Mouse (Mus musculus) embryonic facial prominence, embryonic 14.5 days (tissue): ENCODE results near the gene 2810408A11Rik. TPM values are rescaled to one million over a fixed set of nuclear protein-coding genes. Genes with fewer than 3 reads are reported as not detected.

Experiments used
- ATAC-seq: fragments of 200-750 bp; cut with Nextera tagmentation; 2 replicates; pipeline ENCODE4 v1.8.0; 2017; ENCODE audit warnings: low read depth, moderate number of reproducible peaks, moderate TSS enrichment
- DNase-seq: peaks from one replicate; pipeline ENCODE4 v3.0.0-alpha.2; 2015; ENCODE audit warnings: low spot score
- H3K27ac ChIP-seq: fragments of 300-500 bp; sonication (generic); replicated peaks from 2 replicates; pipeline ENCODE4 v1.5.1; 2014; ENCODE audit warnings: low read depth, mild to moderate bottlenecking, low read length, moderate library complexity
- H3K27me3 ChIP-seq: fragments of 300-500 bp; sonication (generic); replicated peaks from 2 replicates; pipeline ENCODE4 v1.6.1; 2014; ENCODE audit warnings: low read length; ENCODE audit not compliant: control insufficient read depth, insufficient read depth
- H3K36me3 ChIP-seq: fragments of 300-500 bp; sonication (generic); 2 replicates; pipeline ENCODE4 v1.6.1; 2014; ENCODE audit warnings: low read length, mixed read lengths; ENCODE audit not compliant: control insufficient read depth, insufficient read depth
- H3K4me1 ChIP-seq: fragments of 300-500 bp; sonication (generic); 2 replicates; pipeline ENCODE4 v1.6.1; 2014; ENCODE audit warnings: antibody characterized with exemption, low read length; ENCODE audit not compliant: control insufficient read depth, insufficient read depth
- H3K4me2 ChIP-seq: fragments of 300-500 bp; sonication (generic); 2 replicates; pipeline ENCODE4 v1.6.1; 2014; ENCODE audit warnings: low read depth, mild to moderate bottlenecking, low read length, moderate library complexity, mixed read lengths
- H3K4me3 ChIP-seq: fragments of 300-500 bp; sonication (generic); 2 replicates; pipeline ENCODE4 v1.5.1; 2014; ENCODE audit warnings: low read depth, mild to moderate bottlenecking, low read length
- H3K9ac ChIP-seq: fragments of 300-500 bp; sonication (generic); 2 replicates; pipeline ENCODE4 v1.6.1; 2014; ENCODE audit warnings: low read depth, mild to moderate bottlenecking, low read length, moderate library complexity, mixed read lengths
- H3K9me3 ChIP-seq: fragments of 300-500 bp; sonication (generic); 2 replicates; pipeline ENCODE4 v1.6.1; 2016; ENCODE audit warnings: low read length; ENCODE audit not compliant: control insufficient read depth
- WGBS: fragments of 180-500 bp; shearing (Covaris S2); extraction: QIAGEN DNeasy Blood & Tissue Kit; methylation state at CpG from one replicate; pipeline ENCODE4 v1.1.7; 2014; 5-methylcytosine and 5-hydroxymethylcytosine counted together
- polyA plus RNA-seq: library from polyadenylated mRNA; unstranded; fragments of >200 nt; fragmentation: Nextera tagmentation; extraction: Ambion mirVana; gene quantifications from 2 replicates; pipeline ENCODE4 v1.2.1, GENCODE M21; 2014

2810408A11Rik gene
- polyA plus RNA-seq, 1 experiment from 2014 or later = 5.7 TPM

- DNase-seq (no peak), ATAC-seq (no peak)
- Histone ChIP-seq H3K27ac (peak overlapping the region; percentile 98), H3K27me3 (no peaks in the 10 kb centered on the region), H3K4me1 (peaks cover 13% of the 10 kb centered on the region), H3K9ac (no peak overlapping the region), H3K9me3 (no peaks in the 10 kb centered on the region), H3K4me3 (no peak overlapping the region), H3K36me3 (peaks cover 17% of the 10 kb centered on the region), H3K4me2 (no peak overlapping the region)
- 62% methylated on average over 3 of the region's 3 CpGs for whole genome bisulfite sequencing
Observed at GRCm38 (mm10) chr11:69922796-69923195, 22.0 kb upstream of the 2810408A11Rik start.

- peak overlapping the region; percentile 94 for H3K4me3 ChIP-seq
- peak overlapping the region; percentile 70 for H3K4me2 ChIP-seq
- no peak; the same call in 1 of the 2 replicates for ATAC-seq
- peaks cover 23% of the 10 kb centered on the region for H3K36me3 ChIP-seq
- no peak for DNase-seq
- peak overlapping the region; percentile 98 for H3K27ac ChIP-seq
- 3% methylated on average over 12 of the region's 12 CpGs for WGBS
- H3K9me3 ChIP-seq = no peaks in the 10 kb centered on the region
- no peaks in the 10 kb centered on the region for H3K27me3 ChIP-seq
- peaks cover 13% of the 10 kb centered on the region for H3K4me1 ChIP-seq
- H3K9ac ChIP-seq = peak overlapping the region; percentile 75
Observed at GRCm38 (mm10) chr11:69922012-69922756, 21.4 kb upstream of the 2810408A11Rik start.

- peak; percentile 96 for ATAC-seq
- under 1% methylated on average over 50 of the region's 78 CpGs for WGBS
Observed at GRCm38 (mm10) chr11:69921114-69922011, 20.6 kb upstream of the 2810408A11Rik start, which contains the start of gene Eif5a. Gene Eif5a (minus strand): TSS chr11:69921958.

GRCm38 (mm10) chr11:69920266-69921031 is 19.7 kb upstream of the 2810408A11Rik start:
- H3K4me1 ChIP-seq = peaks cover 13% of the 10 kb centered on the region
- peak overlapping the region; percentile 94 for H3K4me3 ChIP-seq
- peak overlapping the region; percentile 99 for H3K9ac ChIP-seq
- peak overlapping the region; percentile 96 for H3K27ac ChIP-seq
- peak overlapping the region; percentile 75 for H3K4me2 ChIP-seq
- WGBS = 2% methylated on average over 13 of the region's 65 CpGs
- no peaks in the 10 kb centered on the region for H3K27me3 ChIP-seq
- DNase-seq (no peak), ATAC-seq (peak; percentile 2; the same call in 1 of the 2 replicates)
- H3K9me3 ChIP-seq = no peaks in the 10 kb centered on the region
- peaks cover 40% of the 10 kb centered on the region for H3K36me3 ChIP-seq

More at GRCm38 (mm10) chr11:69921114-69922011, 20.6 kb upstream of the 2810408A11Rik start, which contains the start of gene Eif5a:
- H3K4me2 ChIP-seq = peak within 1 kb of the TSS; percentile 75
- peak within 1 kb of the TSS; percentile 94 for H3K4me3 ChIP-seq
- peak; percentile 100 for DNase-seq
- H3K9ac ChIP-seq = peak within 1 kb of the TSS; percentile 99
- peaks cover 31% of the 10 kb centered on the region for H3K36me3 ChIP-seq
- H3K4me1 ChIP-seq = peaks cover 13% of the 10 kb centered on the region
- peak within 1 kb of the TSS; percentile 98 for H3K27ac ChIP-seq
- no peaks in the 10 kb centered on the region for H3K9me3 ChIP-seq
- no peaks in the 10 kb centered on the region for H3K27me3 ChIP-seq

GRCm38 (mm10) chr11:69919661-69920265 is 19.0 kb upstream of the 2810408A11Rik start:
- H3K9ac ChIP-seq = peak overlapping the region; percentile 99
- H3K36me3 ChIP-seq = peaks cover 47% of the 10 kb centered on the region
- peak overlapping the region; percentile 94 for H3K4me3 ChIP-seq
- H3K27me3 ChIP-seq = no peaks in the 10 kb centered on the region
- DNase-seq = peak; percentile 91
- H3K27ac ChIP-seq = peak overlapping the region; percentile 96
- under 1% methylated on average over 17 of the region's 17 CpGs for WGBS
- no peaks in the 10 kb centered on the region for H3K9me3 ChIP-seq
- peak overlapping the region; percentile 75 for H3K4me2 ChIP-seq
- ATAC-seq = no peak; the same call in 1 of the 2 replicates
- peaks cover 13% of the 10 kb centered on the region for H3K4me1 ChIP-seq

- Histone ChIP-seq H3K4me1 (peaks cover 13% of the 10 kb centered on the region), H3K9me3 (no peaks in the 10 kb centered on the region), H3K4me2 (peak overlapping the region; percentile 75), H3K4me3 (peak overlapping the region; percentile 94), H3K27ac (peak overlapping the region; percentile 96), H3K36me3 (peaks cover 47% of the 10 kb centered on the region), H3K27me3 (no peaks in the 10 kb centered on the region), H3K9ac (peak overlapping the region; percentile 99)
- 76% methylated on average over 9 of the region's 9 CpGs for WGBS
- no peak for ATAC-seq
- DNase-seq = no peak
Observed at GRCm38 (mm10) chr11:69919053-69919452, 18.3 kb upstream of the 2810408A11Rik start.

GRCm38 (mm10) chr11:69918118-69918517 is 17.3 kb upstream of the 2810408A11Rik start:
- ATAC-seq = no peak
- H3K27ac ChIP-seq = no peak overlapping the region
- 83% methylated on average over 5 of the region's 5 CpGs for WGBS
- H3K27me3 ChIP-seq = no peaks in the 10 kb centered on the region
- no peak overlapping the region for H3K4me3 ChIP-seq
- DNase-seq = no peak
- no peak overlapping the region for H3K4me2 ChIP-seq
- peaks cover 13% of the 10 kb centered on the region for H3K4me1 ChIP-seq
- peaks cover 51% of the 10 kb centered on the region for H3K36me3 ChIP-seq
- no peak overlapping the region for H3K9ac ChIP-seq
- H3K9me3 ChIP-seq = no peaks in the 10 kb centered on the region
